Mouse (Mus musculus) thymus, postnatal 4 days (tissue): ENCODE results near the gene Miga2.

Experiments used
- DNase-seq: peaks from one replicate; pipeline ENCODE4 v3.0.0; 2021

Gene Miga2

GRCm38 (mm10) chr2:30358533-30359531, 5.2 kb upstream of the Miga2 start, which contains the start of gene Sh3glb2:
Sh3glb2 (minus strand) TSS chr2:30359337.
- DNase-seq, result peak; percentile 96

GRCm38 (mm10) chr2:30360626-30361025, 3.4 kb upstream of the Miga2 start:
- no peak for DNase-seq

- DNase-seq, result no peak
Observed at GRCm38 (mm10) chr2:30362865-30363264, 1.2 kb upstream of the Miga2 start.

GRCm38 (mm10) chr2:30365281-30366069, 1.4 kb downstream of the Miga2 start:
- DNase-seq, result no peak

- DNase-seq, result no peak
Observed at GRCm38 (mm10) chr2:30366203-30366602, 2.2 kb downstream of the Miga2 start.

DNA sequence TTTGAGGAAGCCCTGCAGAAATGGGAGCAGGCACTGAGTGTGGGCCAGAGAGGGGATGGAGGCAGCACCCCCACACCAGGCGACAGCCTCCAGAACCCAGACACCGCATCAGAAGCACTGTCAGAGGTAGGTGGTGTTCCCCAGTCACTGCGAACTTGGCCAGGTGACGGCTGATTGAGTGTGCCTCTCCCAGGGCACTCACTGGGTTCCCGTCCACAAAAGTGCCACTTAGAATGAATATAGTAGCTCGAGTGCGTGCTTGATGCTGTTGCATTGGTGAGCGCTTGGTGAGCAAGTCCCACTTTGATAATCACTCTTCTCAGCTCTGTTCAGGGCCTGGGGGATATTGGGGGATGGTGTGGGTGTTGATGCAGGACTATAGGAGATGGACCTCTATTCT, 7.5 kb downstream of the Miga2 start:
- DNase-seq, result no peak

DNA sequence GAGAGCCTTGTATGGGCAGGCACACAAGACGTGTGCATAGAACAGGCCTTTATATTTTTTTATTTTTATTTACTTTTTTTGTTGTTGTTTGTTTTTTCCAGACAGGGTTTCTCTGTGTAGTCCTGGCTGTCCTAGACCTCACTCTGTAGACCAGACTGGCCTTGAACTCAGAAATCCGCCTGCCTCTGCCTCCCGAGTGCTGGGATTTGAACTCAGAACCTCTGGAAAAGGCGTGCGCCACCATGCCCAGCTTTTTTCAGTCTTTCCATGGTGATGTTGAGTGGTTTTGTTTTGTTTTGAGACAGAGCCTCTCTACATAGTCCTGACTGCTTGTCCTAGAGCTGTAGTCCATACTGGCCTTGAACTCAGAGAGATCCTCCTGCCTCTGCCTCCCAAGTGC, 8.7 kb downstream of the Miga2 start:
- no peak for DNase-seq

GRCm38 (mm10) chr2:30375893-30376292, 11.9 kb downstream of the Miga2 start:
- DNase-seq, result no peak

DNA sequence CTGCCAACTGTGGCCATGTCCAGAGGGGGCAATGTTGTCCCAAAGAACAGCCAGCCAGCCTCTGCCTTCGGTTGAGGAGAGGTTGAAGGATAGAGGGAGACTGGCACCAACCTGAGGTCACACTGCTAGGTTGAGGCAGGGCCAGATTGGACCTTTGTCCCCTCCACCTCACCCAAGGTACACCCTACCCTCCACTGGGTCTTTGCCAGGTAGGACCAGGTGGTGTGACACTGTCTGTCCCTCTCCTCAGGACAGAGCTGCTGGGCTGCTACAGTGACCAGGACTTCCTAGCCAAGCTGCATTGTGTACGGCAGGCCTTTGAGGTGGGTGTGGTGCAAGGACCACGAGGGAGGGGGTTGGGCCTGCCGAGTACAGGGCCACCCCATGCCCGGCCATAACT, 13.7 kb downstream of the Miga2 start:
- no peak for DNase-seq

DNA sequence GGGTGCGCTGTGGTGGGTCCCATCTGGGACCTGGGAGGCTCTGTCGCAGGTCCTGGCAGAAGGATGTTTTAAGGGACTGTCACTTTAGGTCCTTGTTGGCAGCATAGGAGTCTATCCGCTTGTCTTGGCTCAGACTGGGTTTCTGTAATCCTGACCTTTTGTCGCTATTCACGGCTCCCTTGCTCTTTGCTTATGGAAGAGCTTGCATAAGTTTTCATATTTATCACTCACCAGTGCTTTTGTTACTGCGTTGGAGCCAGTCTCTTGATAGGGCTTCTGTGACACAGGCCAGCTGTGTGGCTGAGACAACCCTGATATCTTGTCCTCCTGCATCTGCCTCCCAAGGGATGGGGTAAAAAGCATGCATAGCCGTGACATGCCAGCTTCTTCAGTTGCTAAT, 15.3 kb downstream of the Miga2 start:
- DNase-seq, result no peak

DNA sequence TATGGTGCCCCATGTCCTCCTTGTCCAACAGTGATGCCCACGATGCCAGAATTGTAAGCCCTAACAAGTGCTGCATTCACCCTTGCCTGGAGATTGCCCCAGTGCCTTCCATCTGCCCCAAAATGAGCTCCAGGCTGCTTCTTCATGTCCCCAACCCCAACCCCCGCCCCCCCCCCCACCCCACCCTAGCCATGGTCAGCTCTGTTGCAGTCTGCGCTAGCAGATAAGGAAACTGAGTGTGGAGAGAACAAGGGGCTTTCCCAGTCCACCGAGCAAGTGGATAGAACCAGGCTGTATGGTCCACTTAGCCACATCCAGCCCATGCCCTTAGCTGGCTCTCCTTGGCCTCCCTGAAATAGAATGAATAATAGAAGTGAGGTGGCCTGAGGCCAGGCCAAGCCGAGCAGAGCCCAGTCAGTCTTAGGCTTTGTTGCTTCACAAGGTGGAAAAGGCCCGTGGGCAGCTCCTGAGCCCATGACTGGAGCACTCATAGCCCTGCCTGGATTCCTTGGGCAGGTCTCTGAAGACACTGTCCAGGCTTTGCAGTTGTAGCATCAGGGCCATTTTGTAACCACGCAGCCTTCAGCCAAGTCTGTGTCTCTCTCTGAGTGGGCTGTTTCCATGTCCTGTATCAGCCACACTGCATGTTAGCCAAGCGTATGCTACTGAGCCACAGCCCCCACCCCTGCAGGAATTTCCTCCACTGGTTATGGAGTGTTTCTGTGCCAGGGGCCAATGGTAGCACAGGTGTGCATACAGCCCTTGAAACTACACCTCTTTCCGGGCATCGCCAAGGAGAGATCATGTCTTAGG, 16.7 kb downstream of the Miga2 start:
- no peak for DNase-seq

DNA sequence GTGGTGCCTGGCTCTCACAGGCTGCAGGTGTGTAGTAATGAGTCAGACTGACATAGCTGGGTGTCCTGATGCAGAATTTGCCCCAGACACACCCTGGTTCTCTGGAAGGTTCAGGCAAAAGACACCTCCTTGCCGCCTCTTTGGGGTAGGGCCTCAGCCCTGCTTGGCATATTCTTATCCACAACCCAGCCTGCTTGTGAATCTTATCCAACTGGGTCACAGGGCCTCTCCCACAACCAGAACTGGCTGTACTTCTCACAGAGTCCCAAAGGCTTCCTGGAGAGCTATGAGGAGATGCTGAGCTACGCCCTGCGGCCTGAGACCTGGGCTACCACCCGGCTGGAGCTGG, 17.3 kb downstream of the Miga2 start:
- DNase-seq, result no peak

GRCm38 (mm10) chr2:30384814-30385213, 20.8 kb downstream of the Miga2 start:
- DNase-seq, result no peak

- no peak for DNase-seq
Observed at GRCm38 (mm10) chr2:30385591-30385990, 21.6 kb downstream of the Miga2 start.

DNA sequence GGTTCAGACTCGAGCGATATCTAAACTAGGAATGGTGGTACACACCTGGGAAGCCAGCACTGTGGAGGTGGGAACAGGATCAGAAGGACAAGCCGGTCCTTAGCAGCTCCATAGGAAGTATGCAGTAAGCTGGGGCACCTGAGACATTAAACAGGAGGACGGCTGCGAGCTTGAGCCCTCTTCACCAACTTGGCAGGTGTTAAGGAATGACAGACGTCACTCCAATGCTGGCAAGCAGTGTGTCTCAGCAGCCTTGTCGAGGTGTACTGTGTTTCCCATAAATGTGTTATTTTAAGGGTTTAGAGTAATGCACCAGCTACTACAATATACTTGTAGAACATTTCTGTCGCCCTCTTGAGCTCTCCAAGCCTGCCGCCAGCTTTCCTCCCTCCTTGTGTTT, 22.9 kb downstream of the Miga2 start:
- no peak for DNase-seq

DNA sequence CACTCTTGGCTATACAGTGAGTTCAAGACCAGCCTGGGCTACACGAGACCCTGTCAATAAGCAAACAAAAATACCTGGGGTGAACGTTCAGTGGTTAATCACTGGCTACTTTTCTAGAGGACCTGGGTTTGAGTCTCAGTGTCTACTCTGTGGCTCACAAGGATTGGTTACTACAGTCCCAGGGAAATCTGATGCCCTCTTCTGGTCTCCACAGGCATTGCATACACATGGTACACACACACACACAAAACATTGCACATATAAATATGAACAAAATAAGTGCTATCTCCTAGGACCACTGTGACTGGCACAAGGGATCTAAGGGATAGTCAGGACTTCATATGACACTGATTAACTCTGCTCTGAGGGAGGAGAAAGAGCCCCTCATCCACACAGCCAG, 25.0 kb downstream of the Miga2 start:
- no peak for DNase-seq

- peak; percentile 93 for DNase-seq
Observed at GRCm38 (mm10) chr2:30392114-30392576, 28.1 kb downstream of the Miga2 start, which contains the start of gene Dolpp1. Dolpp1 (plus strand) TSS chr2:30392254.

DNA sequence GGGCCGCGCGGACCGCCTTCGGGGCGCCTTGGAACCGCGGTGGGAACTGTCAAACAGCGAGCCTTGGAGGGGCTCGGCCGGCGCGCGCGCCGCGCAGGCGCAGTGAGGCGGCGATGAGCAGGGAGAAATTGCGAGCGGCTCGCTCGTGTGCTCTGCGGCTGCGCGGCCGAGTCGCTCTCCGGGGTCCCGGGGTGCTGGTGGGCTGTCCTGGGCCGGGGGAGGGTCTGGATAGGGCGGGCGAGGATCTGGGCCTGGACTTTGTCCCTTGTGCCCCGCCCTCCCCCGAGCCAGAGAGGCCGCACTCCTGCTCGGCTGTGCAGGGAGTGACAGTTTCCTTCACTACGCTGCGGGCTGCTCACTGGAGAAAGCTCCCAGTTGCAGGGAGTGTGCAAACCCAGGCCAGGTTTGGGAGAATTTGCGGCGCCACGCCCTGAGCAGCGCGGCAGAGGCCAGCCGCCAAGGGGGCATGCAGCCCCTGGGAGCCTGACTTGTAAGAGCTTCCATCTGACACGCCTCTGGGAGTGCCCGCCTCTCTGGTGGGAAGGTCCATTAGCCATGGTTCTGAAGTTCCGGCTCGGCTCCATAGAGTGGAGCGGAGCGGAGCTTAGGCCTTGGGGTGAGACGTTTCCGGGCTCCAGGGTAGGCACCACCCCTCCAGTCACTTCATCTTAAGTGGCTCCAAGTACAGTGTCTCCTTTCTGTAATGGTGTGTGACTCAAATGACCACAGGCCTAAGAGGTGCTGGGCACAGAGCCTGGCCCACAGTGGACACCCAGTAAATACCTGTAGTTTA, 28.7 kb downstream of the Miga2 start:
- DNase-seq, result peak; percentile 91

DNA sequence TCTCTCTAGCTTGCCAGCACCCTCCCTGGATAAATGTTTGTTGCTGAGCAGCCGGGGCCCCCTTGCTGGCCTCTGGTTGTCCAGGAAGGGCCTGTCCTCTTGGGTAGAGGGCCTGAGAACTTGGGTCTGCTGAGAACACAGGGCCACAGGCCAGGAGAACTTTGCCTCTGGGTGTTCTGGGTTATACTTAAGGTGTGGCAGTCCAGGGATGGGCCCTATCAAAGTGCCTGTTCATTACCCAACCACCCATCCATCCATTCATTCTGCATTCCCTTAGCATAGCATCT, 29.3 kb downstream of the Miga2 start:
- DNase-seq, result no peak

DNA sequence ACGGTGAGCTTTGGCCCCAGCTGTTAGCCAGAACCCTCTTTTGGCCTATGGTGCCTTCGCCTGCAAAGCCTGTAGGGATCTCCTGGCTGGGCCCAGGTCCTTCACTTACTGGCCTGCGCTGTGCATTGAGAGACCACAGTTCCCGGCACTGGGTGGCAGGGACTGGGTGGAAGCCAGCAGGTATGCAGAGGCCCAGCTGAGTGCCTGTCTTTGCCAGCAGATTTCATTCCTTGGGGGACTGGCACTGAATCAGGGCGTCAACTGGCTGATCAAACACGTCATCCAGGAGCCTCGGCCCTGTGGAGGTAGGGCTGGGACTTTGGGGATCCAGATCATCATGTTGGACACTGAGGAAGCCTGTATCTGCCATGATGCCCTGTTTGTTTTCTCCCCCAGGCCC, 31.7 kb downstream of the Miga2 start:
- DNase-seq, result no peak

- DNase-seq, result no peak
Observed at GRCm38 (mm10) chr2:30396246-30396645, 32.2 kb downstream of the Miga2 start.

DNA sequence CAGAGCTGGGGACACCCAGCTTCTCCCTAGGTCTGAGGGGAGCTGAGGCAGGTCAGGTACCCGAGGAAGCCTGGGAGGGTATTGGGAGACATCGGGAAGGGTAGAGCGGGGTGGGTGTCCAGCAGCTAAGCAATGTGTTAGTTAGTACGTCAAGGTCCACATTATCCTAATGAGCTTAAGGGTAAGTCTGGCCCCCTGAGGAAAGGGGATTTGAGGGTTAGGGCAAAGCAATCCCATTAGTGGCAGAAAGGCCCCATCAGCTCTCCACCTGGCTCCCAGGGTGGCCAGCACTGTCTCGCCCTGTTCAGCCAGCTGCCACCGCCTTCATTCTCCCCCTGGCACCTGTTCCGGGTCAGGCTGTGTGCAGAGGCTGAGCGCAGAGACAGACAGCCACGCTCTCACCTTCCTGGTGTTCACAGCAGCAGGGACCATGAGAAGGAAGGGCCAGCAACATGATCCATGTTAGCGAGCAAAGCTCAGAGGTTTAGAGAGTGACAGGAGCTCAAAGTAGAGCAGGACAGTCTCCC, 34.0 kb downstream of the Miga2 start:
- DNase-seq, result no peak
